Mouse (Mus musculus) C3H10T1/2 (cell line): Measurements from ENCODE around the gene Ifnz. TPM values are rescaled to one million over a fixed set of nuclear protein-coding genes. Genes with fewer than 3 reads are reported as not detected.

Experiments
- polyA plus RNA-seq, 2 experiments: library from polyadenylated mRNA; unstranded; fragments of >200 nt; fragmentation: generic; extraction: Trizol; gene quantifications; one replicate each; pipeline ENCODE4 v1.2.1; 2012; ENCODE audit warnings: missing spikeins in 2 of 2

Ifnz gene
- not detected for polyA plus RNA-seq

DNA sequence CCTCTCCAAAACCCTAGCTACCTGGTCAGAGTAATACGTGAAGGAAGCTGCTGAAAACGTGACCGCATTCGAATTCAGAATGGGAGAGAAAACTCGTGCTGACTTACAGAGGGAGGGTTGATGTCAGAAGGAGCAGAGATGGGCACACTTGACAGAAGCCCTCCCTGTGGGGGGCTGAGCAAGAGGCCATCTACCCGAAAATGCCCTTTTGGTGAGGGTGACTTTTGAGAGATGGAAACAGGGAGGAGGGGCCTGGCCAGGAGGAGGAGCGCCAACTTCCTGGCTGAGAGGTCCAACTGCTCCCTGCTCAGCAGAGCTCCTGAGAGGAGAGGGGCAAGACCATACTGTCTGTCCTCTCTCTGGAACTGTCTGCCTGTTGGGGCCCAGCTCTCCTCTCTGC is at the start of gene Ifnz:
Gene Ifnz, plus strand, starts transcription at position 301 of the 400 bp plus-strand sequence.

DNA sequence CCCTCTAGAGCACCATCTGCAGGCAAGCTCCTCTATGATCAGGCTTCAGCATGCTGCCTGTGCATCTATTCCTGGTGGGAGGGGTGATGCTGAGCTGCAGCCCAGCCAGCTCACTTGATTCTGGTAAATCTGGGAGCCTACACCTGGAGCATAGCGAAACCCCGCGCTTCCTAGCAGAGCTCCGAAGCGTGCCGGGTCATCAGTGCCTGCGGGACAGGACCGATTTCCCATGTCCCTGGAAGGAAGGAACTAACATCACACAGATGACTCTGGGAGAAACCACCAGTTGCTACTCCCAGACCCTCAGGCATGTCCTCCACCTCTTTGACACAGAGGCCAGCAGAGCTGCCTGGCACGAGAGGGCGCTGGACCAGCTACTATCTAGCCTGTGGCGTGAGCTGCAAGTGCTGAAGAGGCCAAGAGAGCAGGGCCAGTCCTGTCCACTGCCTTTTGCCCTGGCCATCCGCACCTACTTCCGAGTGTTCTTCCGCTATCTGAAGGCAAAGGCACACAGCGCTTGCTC is 27.1 kb upstream of the Ifnz start, which contains the start of gene Gm13271:
Gene Gm13271, plus strand, starts transcription at position 51 of the 523 bp plus-strand sequence.

DNA sequence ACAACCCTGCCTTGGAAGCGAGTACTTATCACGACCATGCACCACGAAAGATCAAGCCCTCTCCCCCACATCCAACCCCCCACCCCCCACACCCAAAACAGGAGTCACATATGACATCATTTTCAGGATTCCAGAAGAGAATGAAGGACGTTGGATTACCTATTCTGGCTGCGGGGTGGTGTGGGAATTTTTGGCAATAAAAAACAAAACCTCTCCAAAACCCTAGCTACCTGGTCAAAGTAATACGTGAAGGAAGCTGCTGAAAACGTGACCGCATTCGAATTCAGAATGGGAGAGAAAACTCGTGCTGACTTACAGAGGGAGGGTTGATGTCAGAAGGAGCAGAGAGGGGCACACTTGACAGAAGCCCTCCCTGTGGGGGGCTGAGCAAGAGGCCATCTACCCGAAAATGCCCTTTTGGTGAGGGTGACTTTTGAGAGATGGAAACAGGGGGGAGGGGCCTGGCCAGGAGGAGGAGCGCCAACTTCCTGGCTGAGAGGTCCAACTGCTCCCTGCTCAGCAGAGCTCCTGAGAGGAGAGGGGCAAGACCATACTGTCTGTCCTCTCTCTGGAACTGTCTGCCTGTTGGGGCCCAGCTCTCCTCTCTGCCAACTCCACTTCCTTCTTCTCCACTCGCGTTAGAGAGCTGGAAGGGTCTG is 22.2 kb upstream of the Ifnz start, which contains the start of gene Gm13283:
Gene Gm13283, plus strand, starts transcription at position 510 of the 659 bp plus-strand sequence.

DNA sequence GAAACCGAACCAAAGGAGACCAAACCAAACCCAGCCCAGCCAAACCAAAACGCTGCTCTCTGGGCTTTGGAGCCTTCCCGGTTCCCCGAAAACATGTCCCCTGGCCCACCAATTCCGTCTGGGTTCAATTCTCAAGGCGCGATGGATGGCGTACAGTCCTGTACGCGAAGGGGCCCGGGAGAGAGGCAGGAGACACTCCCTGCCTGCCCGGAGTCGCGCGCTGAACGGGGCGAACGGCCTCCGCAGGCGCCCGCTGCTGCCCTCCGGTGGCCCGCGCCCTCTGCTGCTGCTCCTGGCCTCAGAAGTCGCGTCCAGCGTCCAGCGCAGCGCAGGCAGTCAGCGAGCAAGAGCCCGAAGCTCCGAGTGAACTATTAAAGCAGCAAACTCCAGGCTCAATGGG is 8.4 kb upstream of the Ifnz start, which contains the start of gene Gm13290:
Gene Gm13290, plus strand, starts transcription at position 301 of the 400 bp plus-strand sequence.

DNA sequence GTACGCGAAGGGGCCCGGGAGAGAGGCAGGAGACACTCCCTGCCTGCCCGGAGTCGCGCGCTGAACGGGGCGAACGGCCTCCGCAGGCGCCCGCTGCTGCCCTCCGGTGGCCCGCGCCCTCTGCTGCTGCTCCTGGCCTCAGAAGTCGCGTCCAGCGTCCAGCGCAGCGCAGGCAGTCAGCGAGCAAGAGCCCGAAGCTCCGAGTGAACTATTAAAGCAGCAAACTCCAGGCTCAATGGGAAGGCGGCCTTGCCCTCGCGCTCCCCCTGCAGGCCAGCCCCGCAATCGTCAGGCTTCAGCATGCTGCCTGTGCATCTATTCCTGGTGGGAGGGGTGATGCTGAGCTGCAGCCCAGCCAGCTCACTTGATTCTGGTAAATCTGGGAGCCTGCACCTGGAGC is 5.3 kb upstream of the Ifnz start, which contains the start of gene Gm13289:
Gene Gm13289, plus strand, starts transcription at position 301 of the 400 bp plus-strand sequence.

DNA sequence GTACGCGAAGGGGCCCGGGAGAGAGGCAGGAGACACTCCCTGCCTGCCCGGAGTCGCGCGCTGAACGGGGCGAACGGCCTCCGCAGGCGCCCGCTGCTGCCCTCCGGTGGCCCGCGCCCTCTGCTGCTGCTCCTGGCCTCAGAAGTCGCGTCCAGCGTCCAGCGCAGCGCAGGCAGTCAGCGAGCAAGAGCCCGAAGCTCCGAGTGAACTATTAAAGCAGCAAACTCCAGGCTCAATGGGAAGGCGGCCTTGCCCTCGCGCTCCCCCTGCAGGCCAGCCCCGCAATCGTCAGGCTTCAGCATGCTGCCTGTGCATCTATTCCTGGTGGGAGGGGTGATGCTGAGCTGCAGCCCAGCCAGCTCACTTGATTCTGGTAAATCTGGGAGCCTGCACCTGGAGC is 2.4 kb upstream of the Ifnz start, which contains the start of gene Gm13272:
Gene Gm13272, plus strand, starts transcription at position 301 of the 400 bp plus-strand sequence.

DNA sequence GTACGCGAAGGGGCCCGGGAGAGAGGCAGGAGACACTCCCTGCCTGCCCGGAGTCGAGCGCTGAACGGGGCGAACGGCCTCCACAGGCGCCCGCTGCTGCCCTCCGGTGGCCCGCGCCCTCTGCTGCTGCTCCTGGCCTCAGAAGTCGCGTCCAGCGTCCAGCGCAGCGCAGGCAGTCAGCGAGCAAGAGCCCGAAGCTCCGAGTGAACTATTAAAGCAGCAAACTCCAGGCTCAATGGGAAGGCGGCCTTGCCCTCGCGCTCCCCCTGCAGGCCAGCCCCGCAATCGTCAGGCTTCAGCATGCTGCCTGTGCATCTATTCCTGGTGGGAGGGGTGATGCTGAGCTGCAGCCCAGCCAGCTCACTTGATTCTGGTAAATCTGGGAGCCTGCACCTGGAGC is 3.5 kb downstream of the Ifnz start, which contains the start of gene Gm13276:
Gene Gm13276, plus strand, starts transcription at position 301 of the 400 bp plus-strand sequence.

DNA sequence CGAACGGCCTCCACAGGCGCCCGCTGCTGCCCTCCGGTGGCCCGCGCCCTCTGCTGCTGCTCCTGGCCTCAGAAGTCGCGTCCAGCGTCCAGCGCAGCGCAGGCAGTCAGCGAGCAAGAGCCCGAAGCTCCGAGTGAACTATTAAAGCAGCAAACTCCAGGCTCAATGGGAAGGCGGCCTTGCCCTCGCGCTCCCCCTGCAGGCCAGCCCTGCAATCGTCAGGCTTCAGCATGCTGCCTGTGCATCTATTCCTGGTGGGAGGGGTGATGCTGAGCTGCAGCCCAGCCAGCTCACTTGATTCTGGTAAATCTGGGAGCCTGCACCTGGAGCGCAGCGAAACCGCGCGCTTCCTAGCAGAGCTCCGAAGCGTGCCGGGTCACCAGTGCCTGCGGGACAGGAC is 6.5 kb downstream of the Ifnz start, which contains the start of gene Gm13277:
Gene Gm13277, plus strand, starts transcription at position 231 of the 400 bp plus-strand sequence.

DNA sequence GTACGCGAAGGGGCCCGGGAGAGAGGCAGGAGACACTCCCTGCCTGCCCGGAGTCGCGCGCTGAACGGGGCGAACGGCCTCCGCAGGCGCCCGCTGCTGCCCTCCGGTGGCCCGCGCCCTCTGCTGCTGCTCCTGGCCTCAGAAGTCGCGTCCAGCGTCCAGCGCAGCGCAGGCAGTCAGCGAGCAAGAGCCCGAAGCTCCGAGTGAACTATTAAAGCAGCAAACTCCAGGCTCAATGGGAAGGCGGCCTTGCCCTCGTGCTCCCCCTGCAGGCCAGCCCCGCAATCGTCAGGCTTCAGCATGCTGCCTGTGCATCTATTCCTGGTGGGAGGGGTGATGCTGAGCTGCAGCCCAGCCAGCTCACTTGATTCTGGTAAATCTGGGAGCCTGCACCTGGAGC is 9.3 kb downstream of the Ifnz start, which contains the start of gene Gm13278:
Gene Gm13278, plus strand, starts transcription at position 301 of the 400 bp plus-strand sequence.

DNA sequence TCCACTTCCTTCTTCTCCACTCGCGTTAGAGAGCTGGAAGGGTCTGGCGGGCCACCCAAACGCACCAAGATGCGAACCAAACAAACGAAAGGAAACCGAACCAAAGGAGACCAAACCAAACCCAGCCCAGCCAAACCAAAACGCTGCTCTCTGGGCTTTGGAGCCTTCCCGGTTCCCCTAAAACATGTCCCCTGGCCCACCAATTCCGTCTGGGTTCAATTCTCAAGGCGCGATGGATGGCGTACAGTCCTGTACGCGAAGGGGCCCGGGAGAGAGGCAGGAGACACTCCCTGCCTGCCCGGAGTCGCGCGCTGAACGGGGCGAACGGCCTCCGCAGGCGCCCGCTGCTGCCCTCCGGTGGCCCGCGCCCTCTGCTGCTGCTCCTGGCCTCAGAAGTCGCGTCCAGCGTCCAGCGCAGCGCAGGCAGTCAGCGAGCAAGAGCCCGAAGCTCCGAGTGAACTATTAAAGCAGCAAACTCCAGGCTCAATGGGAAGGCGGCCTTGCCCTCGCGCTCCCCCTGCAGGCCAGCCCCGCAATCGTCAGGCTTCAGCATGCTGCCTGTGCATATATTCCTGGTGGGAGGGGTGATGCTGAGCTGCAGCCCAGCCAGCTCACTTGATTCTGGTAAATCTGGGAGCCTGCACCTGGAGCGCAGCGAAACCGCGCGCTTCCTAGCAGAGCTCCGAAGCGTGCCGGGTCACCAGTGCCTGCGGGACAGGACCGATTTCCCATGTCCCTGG is 12.2 kb downstream of the Ifnz start, which contains the start of gene Gm13275:
Gene Gm13275, plus strand, starts transcription at position 552 of the 740 bp plus-strand sequence.

DNA sequence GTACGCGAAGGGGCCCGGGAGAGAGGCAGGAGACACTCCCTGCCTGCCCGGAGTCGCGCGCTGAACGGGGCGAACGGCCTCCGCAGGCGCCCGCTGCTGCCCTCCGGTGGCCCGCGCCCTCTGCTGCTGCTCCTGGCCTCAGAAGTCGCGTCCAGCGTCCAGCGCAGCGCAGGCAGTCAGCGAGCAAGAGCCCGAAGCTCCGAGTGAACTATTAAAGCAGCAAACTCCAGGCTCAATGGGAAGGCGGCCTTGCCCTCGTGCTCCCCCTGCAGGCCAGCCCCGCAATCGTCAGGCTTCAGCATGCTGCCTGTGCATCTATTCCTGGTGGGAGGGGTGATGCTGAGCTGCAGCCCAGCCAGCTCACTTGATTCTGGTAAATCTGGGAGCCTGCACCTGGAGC is 15.2 kb downstream of the Ifnz start, which contains the start of gene Gm13279:
Gene Gm13279, plus strand, starts transcription at position 301 of the 400 bp plus-strand sequence.

DNA sequence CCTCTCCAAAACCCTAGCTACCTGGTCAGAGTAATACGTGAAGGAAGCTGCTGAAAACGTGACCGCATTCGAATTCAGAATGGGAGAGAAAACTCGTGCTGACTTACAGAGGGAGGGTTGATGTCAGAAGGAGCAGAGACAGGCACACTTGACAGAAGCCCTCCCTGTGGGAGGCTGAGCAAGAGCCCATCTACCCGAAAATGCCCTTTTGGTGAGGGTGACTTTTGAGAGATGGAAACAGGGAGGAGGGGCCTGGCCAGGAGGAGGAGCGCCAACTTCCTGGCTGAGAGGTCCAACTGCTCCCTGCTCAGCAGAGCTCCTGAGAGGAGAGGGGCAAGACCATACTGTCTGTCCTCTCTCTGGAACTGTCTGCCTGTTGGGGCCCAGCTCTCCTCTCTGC is 17.4 kb downstream of the Ifnz start, which contains the start of gene Gm13285:
Gene Gm13285, plus strand, starts transcription at position 301 of the 400 bp plus-strand sequence.

DNA sequence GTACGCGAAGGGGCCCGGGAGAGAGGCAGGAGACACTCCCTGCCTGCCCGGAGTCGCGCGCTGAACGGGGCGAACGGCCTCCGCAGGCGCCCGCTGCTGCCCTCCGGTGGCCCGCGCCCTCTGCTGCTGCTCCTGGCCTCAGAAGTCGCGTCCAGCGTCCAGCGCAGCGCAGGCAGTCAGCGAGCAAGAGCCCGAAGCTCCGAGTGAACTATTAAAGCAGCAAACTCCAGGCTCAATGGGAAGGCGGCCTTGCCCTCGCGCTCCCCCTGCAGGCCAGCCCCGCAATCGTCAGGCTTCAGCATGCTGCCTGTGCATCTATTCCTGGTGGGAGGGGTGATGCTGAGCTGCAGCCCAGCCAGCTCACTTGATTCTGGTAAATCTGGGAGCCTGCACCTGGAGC is 21.0 kb downstream of the Ifnz start, which contains the start of gene Gm13287:
Gene Gm13287, plus strand, starts transcription at position 301 of the 400 bp plus-strand sequence.

DNA sequence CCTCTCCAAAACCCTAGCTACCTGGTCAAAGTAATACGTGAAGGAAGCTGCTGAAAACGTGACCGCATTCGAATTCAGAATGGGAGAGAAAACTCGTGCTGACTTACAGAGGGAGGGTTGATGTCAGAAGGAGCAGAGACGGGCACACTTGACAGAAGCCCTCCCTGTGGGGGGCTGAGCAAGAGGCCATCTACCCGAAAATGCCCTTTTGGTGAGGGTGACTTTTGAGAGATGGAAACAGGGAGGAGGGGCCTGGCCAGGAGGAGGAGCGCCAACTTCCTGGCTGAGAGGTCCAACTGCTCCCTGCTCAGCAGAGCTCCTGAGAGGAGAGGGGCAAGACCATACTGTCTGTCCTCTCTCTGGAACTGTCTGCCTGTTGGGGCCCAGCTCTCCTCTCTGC is 23.3 kb downstream of the Ifnz start, which contains the start of gene Gm13288:
Gene Gm13288, plus strand, starts transcription at position 301 of the 400 bp plus-strand sequence.

DNA sequence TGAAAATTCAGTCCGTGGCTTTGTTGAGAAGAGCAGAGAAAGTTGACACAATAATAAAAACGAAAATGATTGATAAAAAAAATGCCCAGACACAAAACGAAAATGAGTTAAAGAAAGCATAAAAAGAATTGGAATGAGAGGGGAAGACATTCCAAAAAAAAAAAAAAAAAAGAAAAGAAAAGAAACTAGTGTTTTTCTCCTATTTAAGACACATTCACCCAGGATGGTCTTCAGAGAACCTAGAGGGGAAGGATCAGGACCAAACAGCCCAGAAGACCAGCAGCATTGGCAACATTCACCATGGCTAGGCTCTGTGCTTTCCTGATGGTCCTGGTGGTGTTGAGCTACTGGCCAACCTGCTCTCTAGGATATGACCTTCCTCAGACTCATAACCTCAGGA is 34.0 kb downstream of the Ifnz start, which contains the start of gene Ifna7:
Gene Ifna7, plus strand, starts transcription at position 301 of the 400 bp plus-strand sequence.

DNA sequence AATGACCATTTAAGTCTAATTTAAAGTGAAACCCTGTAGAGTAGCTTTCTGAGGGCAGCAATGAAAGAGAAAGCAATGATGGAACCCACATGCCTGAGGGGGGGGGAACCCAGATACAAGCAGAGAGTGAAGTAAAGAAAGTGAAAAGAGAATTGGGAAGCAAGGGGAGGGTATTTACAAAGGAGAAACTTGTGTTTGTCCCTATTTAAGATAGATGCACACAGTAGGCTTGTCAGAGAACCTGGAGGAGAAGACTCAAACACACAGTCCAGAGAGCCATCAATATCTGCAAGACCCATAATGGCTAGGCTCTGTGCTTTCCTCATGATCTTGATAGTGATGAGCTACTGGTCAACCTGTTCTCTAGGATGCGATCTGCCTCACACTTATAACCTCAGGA is 37.7 kb downstream of the Ifnz start, which contains the start of gene Ifna11:
Gene Ifna11, plus strand, starts transcription at position 301 of the 400 bp plus-strand sequence.

DNA sequence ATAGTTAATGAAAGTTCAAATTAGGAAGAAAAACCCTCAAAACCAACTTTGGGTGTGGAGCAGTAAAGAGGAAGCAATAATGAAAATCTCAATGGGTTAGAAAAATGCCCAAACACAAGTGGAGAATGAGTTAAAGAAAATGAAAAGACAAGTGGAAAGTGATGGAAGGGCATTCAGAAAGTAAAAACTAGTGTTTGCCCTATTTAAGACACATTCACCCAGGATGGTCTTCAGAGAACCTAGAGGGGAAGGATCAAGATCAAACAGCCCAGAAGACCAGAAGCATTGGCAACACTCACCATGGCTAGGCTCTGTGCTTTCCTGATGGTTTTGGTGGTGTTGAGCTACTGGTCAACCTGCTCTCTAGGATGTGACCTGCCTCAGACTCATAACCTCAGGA is 45.2 kb downstream of the Ifnz start, which contains the start of gene Ifna6:
Gene Ifna6, plus strand, starts transcription at position 301 of the 400 bp plus-strand sequence.

Other genes starting within 250 kb of the Ifnz start
- gene Ifna15, start 223.9 kb upstream of the Ifnz start, polyA plus RNA-seq: not detected
- gene Ifna14, start 210.3 kb upstream of the Ifnz start, polyA plus RNA-seq: not detected
- gene Ifna9, start 189.7 kb upstream of the Ifnz start, polyA plus RNA-seq: not detected
- not detected for gene Ifna12, start 178.8 kb upstream of the Ifnz start, polyA plus RNA-seq
- gene C87499, start 147.7 kb upstream of the Ifnz start, polyA plus RNA-seq: not detected
- gene Ifna13, start 137.7 kb upstream of the Ifnz start, polyA plus RNA-seq: not detected
- gene Ifna16, start 105.2 kb upstream of the Ifnz start, polyA plus RNA-seq: not detected
- gene Ifna2, start 98.2 kb upstream of the Ifnz start, polyA plus RNA-seq: not detected
- gene Ifnab, start 90.8 kb upstream of the Ifnz start, polyA plus RNA-seq: under 1 TPM in 1 of 2 experiments, not detected in 1; 0.05 TPM
- 1 to 10 TPM in 1 of 2 experiments, under 1 TPM in 1; 0.08 to 1.1 TPM for gene Gm26566, start 60.3 kb upstream of the Ifnz start, polyA plus RNA-seq
- gene Klhl9, start 59.7 kb upstream of the Ifnz start, polyA plus RNA-seq: 10 to 100 TPM in 1 of 2 experiments, 1 to 10 TPM in 1; 1.1 to 12.5 TPM
- gene Gm13271, start 27.3 kb upstream of the Ifnz start, polyA plus RNA-seq: not detected
- not detected for gene Gm13283, start 22.0 kb upstream of the Ifnz start, polyA plus RNA-seq
- gene Gm13290, start 8.3 kb upstream of the Ifnz start, polyA plus RNA-seq: 1 to 10 TPM; 1.2 to 3.1 TPM
- not detected for gene Gm13289, start 5.2 kb upstream of the Ifnz start, polyA plus RNA-seq
- under 1 TPM; 0.21 to 0.38 TPM for gene Gm13272, start 2.3 kb upstream of the Ifnz start, polyA plus RNA-seq
- gene Gm13276, start 3.6 kb downstream of the Ifnz start, polyA plus RNA-seq: 1 to 10 TPM in 1 of 2 experiments, under 1 TPM in 1; 0.42 to 1.7 TPM
- not detected for gene Gm13277, start 6.5 kb downstream of the Ifnz start, polyA plus RNA-seq
- gene Gm13278, start 9.4 kb downstream of the Ifnz start, polyA plus RNA-seq: not detected
- gene Gm13275, start 12.4 kb downstream of the Ifnz start, polyA plus RNA-seq: 1 to 10 TPM in 1 of 2 experiments, under 1 TPM in 1; 0.14 to 1.1 TPM
- not detected for gene Gm13279, start 15.3 kb downstream of the Ifnz start, polyA plus RNA-seq
- gene Gm13285, start 17.5 kb downstream of the Ifnz start, polyA plus RNA-seq: not detected
- 1 to 10 TPM in 1 of 2 experiments, under 1 TPM in 1; 0.14 to 1.1 TPM for gene Gm13287, start 21.1 kb downstream of the Ifnz start, polyA plus RNA-seq
- under 1 TPM; 0.05 to 0.50 TPM for gene Gm13288, start 23.4 kb downstream of the Ifnz start, polyA plus RNA-seq
- not detected for gene Ifna7, start 34.1 kb downstream of the Ifnz start, polyA plus RNA-seq
- gene Ifna11, start 37.8 kb downstream of the Ifnz start, polyA plus RNA-seq: not detected
- not detected for gene Ifna6, start 45.3 kb downstream of the Ifnz start, polyA plus RNA-seq
- not detected for gene Ifna5, start 53.4 kb downstream of the Ifnz start, polyA plus RNA-seq
- not detected for gene Ifna4, start 59.7 kb downstream of the Ifnz start, polyA plus RNA-seq
- not detected for gene Ifna1, start 68.0 kb downstream of the Ifnz start, polyA plus RNA-seq
- gene Ifne, start 98.1 kb downstream of the Ifnz start, polyA plus RNA-seq: under 1 TPM in 1 of 2 experiments, not detected in 1; 0.08 TPM